Mouse (Mus musculus) liver, embryonic 15.5 days (tissue): ENCODE data around the gene Naaladl1. TPM values are rescaled to one million over a fixed set of nuclear protein-coding genes. Genes with fewer than 3 reads are reported as not detected.

ENCODE experiments used
- ATAC-seq: fragments of 200-750 bp; cut with Nextera tagmentation; 2 replicates; pipeline ENCODE4 v1.8.0; 2017; ENCODE audit warnings: moderate number of reproducible peaks, mild to moderate bottlenecking, moderate library complexity; ENCODE audit not compliant: insufficient read depth
- H3K27ac ChIP-seq: fragments of 300-500 bp; sonication (generic); replicated peaks from 2 replicates; pipeline ENCODE4 v1.5.1; 2015; ENCODE audit warnings: mild to moderate bottlenecking, inconsistent platforms
- H3K27me3 ChIP-seq: fragments of 300-500 bp; sonication (generic); 2 replicates; pipeline ENCODE4 v1.6.1; 2015; ENCODE audit warnings: mild to moderate bottlenecking, inconsistent platforms
- H3K36me3 ChIP-seq: fragments of 300-500 bp; sonication (generic); replicated peaks from 2 replicates; pipeline ENCODE4 v1.6.1; 2015; ENCODE audit warnings: moderate library complexity, mild to moderate bottlenecking, inconsistent platforms
- H3K4me1 ChIP-seq: fragments of 300-500 bp; sonication (generic); replicated peaks from 2 replicates; pipeline ENCODE4 v1.6.1; 2015; ENCODE audit warnings: inconsistent platforms
- H3K4me2 ChIP-seq: fragments of 300-500 bp; sonication (generic); 2 replicates; pipeline ENCODE4 v1.6.1; 2015; ENCODE audit warnings: moderate library complexity, mild to moderate bottlenecking, inconsistent platforms
- H3K4me3 ChIP-seq: fragments of 300-500 bp; sonication (generic); replicated peaks from 2 replicates; pipeline ENCODE4 v1.5.1; 2015; ENCODE audit warnings: mild to moderate bottlenecking, inconsistent platforms
- H3K9ac ChIP-seq: fragments of 300-500 bp; sonication (generic); 2 replicates; pipeline ENCODE4 v1.6.1; 2015; ENCODE audit warnings: moderate library complexity, mild to moderate bottlenecking, inconsistent platforms
- H3K9me3 ChIP-seq: fragments of 300-500 bp; sonication (generic); replicated peaks from 2 replicates; pipeline ENCODE4 v1.6.1; 2016; ENCODE audit warnings: inconsistent platforms
- WGBS: fragments of 180-500 bp; shearing (Covaris S2); methylation state at CpG from one replicate; pipeline ENCODE4 v1.1.7; 2015; ENCODE audit warnings: mixed read lengths; ENCODE audit not compliant: insufficient replicate concordance; 5-methylcytosine and 5-hydroxymethylcytosine counted together
- polyA plus RNA-seq: library from polyadenylated mRNA; unstranded; fragments of >200 nt; fragmentation: Nextera tagmentation; extraction: Ambion mirVana; gene quantifications from 2 replicates; pipeline ENCODE4 v1.2.1, GENCODE M21; 2015

The Naaladl1 gene
- polyA plus RNA-seq, 1 experiment from 2014 or later, result 3.7 TPM

DNA sequence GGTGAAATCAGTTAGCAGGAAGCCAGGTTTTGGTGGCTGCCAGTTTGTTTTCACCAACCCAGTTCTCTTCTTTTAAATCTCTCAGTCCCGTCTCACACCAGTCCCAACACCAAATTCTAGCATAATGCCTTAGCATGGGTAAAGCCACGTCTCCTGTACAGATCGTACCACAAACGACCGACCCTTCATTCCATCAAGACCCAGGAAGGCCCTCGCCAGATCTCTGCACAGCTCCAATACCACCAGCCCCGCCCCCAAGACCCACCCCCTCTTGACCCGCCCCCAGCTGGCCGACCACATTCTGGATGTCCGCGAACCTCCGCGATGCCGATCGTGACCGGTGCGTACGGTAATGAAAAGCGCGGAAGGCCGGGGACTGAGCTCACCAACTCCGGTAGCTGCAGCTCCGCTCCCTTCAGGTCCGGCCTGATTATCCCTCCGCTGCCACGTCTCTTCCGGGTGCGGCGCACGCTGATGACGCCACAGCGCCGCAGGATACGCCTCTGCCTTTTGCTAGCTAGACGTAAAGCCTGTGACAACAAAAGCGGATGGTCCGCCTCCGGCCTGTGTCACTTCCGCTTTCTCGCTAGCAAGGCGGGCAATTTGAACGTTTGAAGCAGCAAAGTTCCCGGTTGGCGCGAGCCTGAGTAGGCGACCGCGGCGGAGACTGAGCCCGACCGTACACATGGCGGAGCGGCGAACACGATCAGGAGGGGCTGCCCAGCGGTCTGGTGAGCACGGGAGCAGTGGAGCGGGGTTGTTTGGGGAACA, 20.9 kb upstream of the Naaladl1 start, which contains the start of the genes Zfpl1 and Cdca5:
TSS of gene Zfpl1 (minus strand) at position 479 of the 771 bp plus-strand sequence.
TSS of gene Cdca5 (plus strand) at position 506 of the 771 bp plus-strand sequence.
- H3K27me3 ChIP-seq, result no peaks in the 10 kb centered on the region

DNA sequence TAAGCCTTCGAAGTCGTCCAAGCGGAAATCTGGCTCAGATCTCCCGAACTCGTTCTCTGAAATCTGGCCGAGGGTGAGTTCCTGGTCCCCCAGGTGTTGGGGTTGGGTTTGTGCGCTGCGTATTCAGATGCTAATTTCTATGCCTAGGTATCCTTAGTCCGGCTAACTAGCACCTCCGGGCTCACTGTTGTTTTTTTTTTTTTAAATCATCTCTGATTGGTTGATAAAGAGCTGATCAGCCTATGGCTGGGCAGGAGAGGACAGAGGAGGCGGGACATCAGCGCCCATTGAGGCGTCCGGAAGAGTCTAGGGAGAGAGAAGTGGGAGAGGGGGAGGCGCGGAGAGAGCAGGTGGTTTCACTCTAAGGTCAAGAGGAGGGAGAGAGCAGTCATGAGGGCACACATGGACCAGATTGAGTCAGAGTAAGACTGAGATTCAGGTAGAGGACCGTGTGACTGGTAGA, 20.1 kb upstream of the Naaladl1 start:
- H3K9ac ChIP-seq, result peak overlapping the region; percentile 76
- H3K9me3 ChIP-seq, result no peaks in the 10 kb centered on the region
- H3K4me2 ChIP-seq, result peak overlapping the region; percentile 85
- WGBS, result 0% methylated on average over 17 of the region's 17 CpGs
- H3K36me3 ChIP-seq, result peaks cover 72% of the 10 kb centered on the region
- H3K4me3 ChIP-seq, result peak overlapping the region; percentile 81
- H3K27me3 ChIP-seq, result no peaks in the 10 kb centered on the region
- peak overlapping the region; percentile 92 for H3K27ac ChIP-seq
- peak; percentile 77 for ATAC-seq
- H3K4me1 ChIP-seq, result peaks cover 39% of the 10 kb centered on the region

More for the DNA sequence above, 20.9 kb upstream of the Naaladl1 start, which contains the start of the genes Zfpl1 and Cdca5:
- peaks cover 70% of the 10 kb centered on the region for H3K36me3 ChIP-seq
- WGBS, result under 1% methylated on average over 58 of the region's 58 CpGs
- H3K4me2 ChIP-seq, result peak within 1 kb of the TSS; percentile 85
- H3K27ac ChIP-seq, result peak within 1 kb of the TSS; percentile 92
- ATAC-seq, result peak; percentile 87
- no peaks in the 10 kb centered on the region for H3K9me3 ChIP-seq
- H3K4me1 ChIP-seq, result peaks cover 39% of the 10 kb centered on the region
- peak within 1 kb of the TSS; percentile 76 for H3K9ac ChIP-seq
- peak within 1 kb of the TSS; percentile 81 for H3K4me3 ChIP-seq

DNA sequence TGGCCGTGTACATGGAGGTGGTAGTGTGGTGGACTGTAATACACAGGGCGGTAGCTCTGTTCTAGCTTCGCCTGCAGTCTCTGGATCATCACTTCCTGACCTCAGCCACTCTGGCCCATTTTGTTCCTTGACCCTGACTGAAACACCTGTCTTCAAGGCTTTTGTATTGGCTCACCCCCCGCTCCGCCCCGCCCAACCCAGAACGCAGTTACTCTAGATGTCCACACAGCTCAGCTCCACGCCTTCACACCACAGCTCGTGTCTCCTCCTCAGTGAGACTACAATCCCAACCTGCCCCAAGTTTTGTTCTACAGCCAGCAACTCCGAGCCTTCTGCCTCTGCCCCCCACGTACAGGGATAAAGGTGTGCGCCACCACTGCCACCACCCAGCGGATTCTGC, 16.7 kb upstream of the Naaladl1 start:
- 93% methylated on average over 13 of the region's 13 CpGs for WGBS
- H3K36me3 ChIP-seq, result peaks cover 82% of the 10 kb centered on the region
- no peak overlapping the region for H3K4me2 ChIP-seq
- H3K27me3 ChIP-seq, result no peaks in the 10 kb centered on the region
- no peak overlapping the region for H3K4me3 ChIP-seq
- H3K9ac ChIP-seq, result no peak overlapping the region
- no peak overlapping the region for H3K27ac ChIP-seq
- H3K9me3 ChIP-seq, result no peaks in the 10 kb centered on the region
- ATAC-seq, result no peak
- H3K4me1 ChIP-seq, result peaks cover 29% of the 10 kb centered on the region

DNA sequence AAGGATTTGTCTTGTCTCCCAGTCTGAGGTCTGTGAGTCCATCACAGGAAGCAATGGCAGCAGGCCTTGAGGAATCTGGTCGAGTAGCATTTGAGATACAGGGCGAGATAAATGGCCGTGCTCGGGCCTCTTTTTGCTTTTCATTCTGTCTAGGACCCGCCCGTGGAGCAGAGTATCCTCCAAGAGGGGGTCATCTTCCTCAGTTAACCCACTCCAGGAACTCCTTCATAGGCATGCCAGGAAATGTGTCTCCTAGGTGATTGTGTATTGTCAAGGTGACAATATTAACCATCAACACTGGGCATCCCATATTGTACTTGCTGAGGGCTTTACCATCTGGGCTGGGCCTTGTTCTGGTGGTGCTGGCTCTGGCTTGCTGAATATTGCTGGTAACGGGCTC, 11.5 kb upstream of the Naaladl1 start, which contains the start of gene AC131692.1:
TSS of gene AC131692.1 (plus strand) at position 301 of the 400 bp plus-strand sequence.
- H3K27ac ChIP-seq, result no peak within 1 kb of the TSS
- H3K4me3 ChIP-seq, result no peak within 1 kb of the TSS
- 80% methylated on average over 7 of the region's 7 CpGs for WGBS
- H3K27me3 ChIP-seq, result no peaks in the 10 kb centered on the region
- peaks cover 81% of the 10 kb centered on the region for H3K36me3 ChIP-seq
- H3K4me2 ChIP-seq, result no peak within 1 kb of the TSS
- no peak for ATAC-seq
- no peak within 1 kb of the TSS for H3K9ac ChIP-seq
- peaks cover 9% of the 10 kb centered on the region; the same call in 1 of the 2 replicates for H3K4me1 ChIP-seq
- no peaks in the 10 kb centered on the region for H3K9me3 ChIP-seq

DNA sequence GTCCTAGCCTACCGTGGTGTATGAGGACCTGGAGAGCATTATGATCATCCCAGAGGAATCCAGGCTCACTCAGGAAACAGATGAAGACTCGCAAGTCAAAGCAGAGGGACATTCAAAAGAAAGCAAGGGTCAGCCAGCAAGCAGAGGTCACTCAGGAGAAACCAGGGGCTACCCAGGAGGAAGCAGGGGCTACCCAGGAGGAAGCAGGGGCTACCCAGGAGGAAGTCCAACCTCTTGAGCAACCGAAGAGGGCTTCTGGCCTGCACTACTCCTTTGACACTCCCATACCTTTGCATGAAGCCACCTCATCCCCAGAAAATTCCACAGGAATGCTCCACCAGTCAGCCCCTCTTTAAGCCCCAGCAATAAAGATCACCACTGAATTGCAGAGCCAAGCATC, 7.7 kb upstream of the Naaladl1 start:
- Histone ChIP-seq H3K27me3 (no peaks in the 10 kb centered on the region), H3K27ac (no peak overlapping the region), H3K4me1 (peaks cover 27% of the 10 kb centered on the region), H3K36me3 (peaks cover 44% of the 10 kb centered on the region), H3K9me3 (no peaks in the 10 kb centered on the region), H3K9ac (no peak overlapping the region), H3K4me3 (no peak overlapping the region), H3K4me2 (no peak overlapping the region)
- 53% methylated on average over 3 of the region's 3 CpGs for WGBS
- ATAC-seq, result no peak

DNA sequence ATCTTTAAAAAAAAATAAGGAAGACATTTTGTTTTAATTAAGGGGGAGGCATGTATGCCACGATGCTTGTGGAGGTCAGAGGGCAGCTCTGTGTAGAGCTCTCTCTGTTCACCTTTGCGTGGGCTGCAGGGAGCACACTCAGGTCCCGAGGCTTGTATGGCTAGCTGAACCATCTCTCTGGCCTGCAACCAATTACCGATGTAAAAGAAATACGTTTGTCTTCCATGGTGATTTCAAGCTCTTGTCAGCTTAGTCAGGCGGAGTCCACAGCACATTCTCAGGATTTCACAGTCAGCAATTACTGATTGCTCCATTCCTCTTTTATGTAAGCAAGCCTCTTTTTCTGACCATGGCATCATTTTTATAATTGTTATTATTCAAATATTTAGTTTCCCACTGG, 4.4 kb upstream of the Naaladl1 start:
- Histone ChIP-seq H3K9me3 (no peaks in the 10 kb centered on the region), H3K36me3 (peaks cover 11% of the 10 kb centered on the region), H3K4me1 (peaks cover 56% of the 10 kb centered on the region), H3K4me3 (no peak overlapping the region), H3K27me3 (no peaks in the 10 kb centered on the region), H3K4me2 (no peak overlapping the region), H3K9ac (no peak overlapping the region), H3K27ac (0 out of 2 replicates have a peak overlapping the region, but pooled peaks have one; percentile 63)
- WGBS, result 77% methylated on average over 6 of the region's 6 CpGs
- ATAC-seq, result no peak

DNA sequence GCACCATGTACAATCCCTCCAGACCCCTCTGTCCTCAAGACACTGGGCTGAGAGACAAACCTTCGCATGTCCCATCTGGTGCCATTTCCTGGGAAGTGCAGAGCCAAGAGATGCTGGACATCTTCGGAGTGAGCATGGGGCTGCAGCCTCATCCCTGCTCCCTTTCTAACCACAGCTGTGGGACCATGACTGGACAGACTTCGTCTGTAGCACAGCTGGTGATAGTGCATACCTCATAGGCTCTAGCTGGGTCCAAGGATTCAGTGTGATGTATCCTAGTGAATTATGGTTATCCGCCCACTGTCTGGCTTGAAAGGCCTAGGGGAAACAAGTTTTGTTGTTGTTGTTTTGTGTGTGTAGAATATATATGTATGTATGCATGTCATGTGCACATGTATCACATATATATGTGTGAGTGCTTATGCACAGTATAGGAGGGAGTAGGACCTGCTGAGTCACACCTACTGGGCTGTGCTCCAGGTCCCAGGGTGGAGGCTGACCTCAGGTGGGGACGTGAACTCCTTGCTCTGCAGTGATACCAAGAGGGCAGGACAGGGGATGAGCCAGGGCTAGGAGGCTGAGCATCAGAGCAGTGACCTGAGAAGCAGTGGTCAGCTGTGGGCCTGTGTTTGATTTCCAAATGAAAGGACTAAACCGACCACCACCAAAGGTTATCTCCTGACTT, 3.3 kb upstream of the Naaladl1 start:
- no peak overlapping the region for H3K9ac ChIP-seq
- no peaks in the 10 kb centered on the region for H3K27me3 ChIP-seq
- H3K27ac ChIP-seq, result peak overlapping the region; percentile 63
- H3K4me1 ChIP-seq, result peaks cover 58% of the 10 kb centered on the region
- H3K4me3 ChIP-seq, result no peak overlapping the region
- 59% methylated on average over 6 of the region's 6 CpGs for WGBS
- H3K9me3 ChIP-seq, result no peaks in the 10 kb centered on the region
- H3K36me3 ChIP-seq, result peaks cover 11% of the 10 kb centered on the region
- H3K4me2 ChIP-seq, result no peak overlapping the region
- peak; percentile 95 for ATAC-seq

DNA sequence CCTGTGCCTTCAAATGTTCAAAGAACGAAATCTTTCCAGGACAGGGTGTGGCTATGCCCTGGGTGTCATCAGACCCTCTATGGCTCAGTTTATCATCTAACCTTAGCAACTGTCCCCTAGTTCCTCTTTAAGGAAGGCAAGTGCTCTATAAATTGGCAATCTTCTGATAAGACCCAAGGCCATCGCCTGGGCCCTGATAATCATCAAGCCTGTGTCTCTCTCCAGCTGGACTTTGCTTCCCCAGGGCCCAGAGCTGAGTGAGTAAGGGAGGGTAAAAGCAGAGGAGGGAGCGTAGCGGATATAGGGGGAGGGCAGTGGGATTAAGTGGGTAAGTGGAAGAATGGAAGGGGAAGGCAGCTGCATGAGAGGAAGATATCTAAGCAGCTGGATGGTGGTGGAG, 1.1 kb upstream of the Naaladl1 start:
- Histone ChIP-seq H3K27me3 (no peaks in the 10 kb centered on the region), H3K4me1 (peaks cover 53% of the 10 kb centered on the region), H3K4me2 (no peak overlapping the region), H3K27ac (no peak overlapping the region), H3K9me3 (no peaks in the 10 kb centered on the region), H3K36me3 (no peaks in the 10 kb centered on the region), H3K9ac (peak overlapping the region; percentile 15; the same call in 1 of the 2 replicates), H3K4me3 (no peak overlapping the region)
- ATAC-seq, result no peak
- WGBS, result 33% methylated on average over 4 of the region's 4 CpGs

DNA sequence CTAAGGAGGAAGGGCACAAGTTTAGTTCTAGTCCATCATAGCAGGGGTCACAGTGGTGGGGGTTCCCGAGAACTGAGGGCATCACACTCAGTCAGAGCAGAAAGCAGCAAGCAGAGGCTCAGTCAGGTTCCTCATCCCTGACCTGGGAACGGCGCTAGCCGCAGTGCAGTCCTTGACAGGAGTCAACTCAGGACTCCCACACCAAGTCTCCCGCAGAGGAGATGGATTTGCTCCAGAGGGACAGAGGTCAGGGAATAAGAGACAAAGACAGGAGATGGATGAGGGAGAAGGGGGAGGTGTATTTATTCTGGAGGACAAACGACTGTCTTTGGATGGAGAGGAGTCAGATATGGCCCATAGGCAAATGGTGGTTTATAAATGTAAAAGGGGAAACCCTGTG, 7.5 kb downstream of the Naaladl1 start:
- peaks cover 35% of the 10 kb centered on the region for H3K36me3 ChIP-seq
- H3K4me2 ChIP-seq, result no peak overlapping the region
- H3K9ac ChIP-seq, result no peak overlapping the region
- ATAC-seq, result no peak
- no peaks in the 10 kb centered on the region for H3K9me3 ChIP-seq
- no peak overlapping the region for H3K4me3 ChIP-seq
- no peaks in the 10 kb centered on the region for H3K27me3 ChIP-seq
- 64% methylated on average over 6 of the region's 6 CpGs for WGBS
- peaks cover 18% of the 10 kb centered on the region for H3K4me1 ChIP-seq
- no peak overlapping the region for H3K27ac ChIP-seq

DNA sequence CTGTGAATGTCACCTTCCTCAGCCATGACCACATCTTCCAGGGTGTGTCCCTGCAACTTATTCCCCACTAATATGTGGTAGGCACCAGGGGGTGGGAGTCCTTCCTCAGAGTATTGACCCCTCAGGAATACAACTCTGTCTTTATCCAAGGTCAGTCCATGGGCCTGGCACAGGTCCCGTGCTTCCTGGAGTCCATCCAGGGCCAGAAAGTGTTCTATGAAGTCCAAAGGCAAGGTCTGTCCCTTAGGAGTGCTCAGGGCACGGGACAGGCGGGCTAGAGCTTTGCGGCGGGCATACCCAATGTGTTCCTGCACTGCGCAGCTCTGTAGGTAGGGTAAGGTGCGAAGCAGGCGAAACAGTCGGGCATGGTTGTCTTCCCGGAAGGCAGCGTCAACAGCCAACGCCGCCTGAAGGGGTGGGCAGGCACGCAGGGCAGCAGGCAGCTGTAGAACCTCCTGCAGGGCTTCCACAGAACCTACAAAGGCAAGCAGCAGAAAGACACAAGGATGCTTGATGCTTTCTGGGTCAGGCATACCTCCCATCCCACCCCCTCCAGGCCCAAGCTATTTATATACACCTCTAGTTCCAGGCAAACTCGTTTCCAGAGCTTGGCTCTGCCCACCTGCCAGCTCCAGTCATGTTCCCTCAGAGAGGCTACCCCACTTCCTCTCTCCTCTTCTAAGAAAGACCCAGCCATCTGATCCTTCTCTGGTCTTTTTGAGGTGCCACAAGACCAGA, 10.7 kb downstream of the Naaladl1 start:
- no peaks in the 10 kb centered on the region for H3K27me3 ChIP-seq
- 84% methylated on average over 15 of the region's 15 CpGs for WGBS
- H3K36me3 ChIP-seq, result peaks cover 58% of the 10 kb centered on the region
- peak overlapping the region; percentile 80; the same call in 1 of the 2 replicates for H3K4me3 ChIP-seq
- H3K4me1 ChIP-seq, result peaks cover 34% of the 10 kb centered on the region
- H3K27ac ChIP-seq, result 0 out of 2 replicates have a peak overlapping the region, but pooled peaks have one; percentile 6
- H3K4me2 ChIP-seq, result peak overlapping the region; percentile 94
- no peak for ATAC-seq
- no peaks in the 10 kb centered on the region for H3K9me3 ChIP-seq
- H3K9ac ChIP-seq, result no peak overlapping the region; the same call in 1 of the 2 replicates
